In genomic region chr16:89613726-89614125, GRCm38 (mm10) we compare ENCODE assay signal across 15 mouse cellular contexts. TPM values are rescaled to one million over a fixed set of nuclear protein-coding genes. Genes with fewer than 3 reads are reported as not detected.
DNase-seq lines count a peak whose midpoint lies in the region; ATAC-seq and TF ChIP-seq lines count a peak whose summit lies in the region.
"Had no signal": no experiment of that assay in that cellular context is flagged by ENCODE, and none has a peak within 500 bp of the region (broad histone marks: within the 10 kb centered on the region; RNA-seq: fewer than 3 reads in every experiment).

No protein-coding gene starts in this region.

- H3K9ac ChIP-seq in lung, embryonic 14.5 days, result no peak overlapping the region
- H3K9ac ChIP-seq: embryonic facial prominence, embryonic 13.5 days had no signal

- ATAC-seq in lung, embryonic 14.5 days (ENCODE audit: insufficient read depth), result no peak
- no peak for ATAC-seq in megakaryocyte-erythroid progenitor cell, adult 5-6 weeks (replicated peaks; ENCODE audit: low FRiP score, low TSS enrichment, poor library complexity, severe bottlenecking)
- ATAC-seq: inflammation-experienced regulatory T-cells, adult 6 months; lung, postnatal 0 days had no signal

- no peaks in the 10 kb centered on the region for H3K27me3 ChIP-seq in lung, embryonic 14.5 days (ENCODE audit: insufficient read depth, low read length)
- no peaks in the 10 kb centered on the region for H3K27me3 ChIP-seq in heart, embryonic 10.5 days (ENCODE audit: insufficient read depth, poor library complexity, severe bottlenecking)
- H3K27me3 ChIP-seq: embryonic facial prominence, embryonic 13.5 days had no signal

- WGBS in lung, embryonic 14.5 days, result 74% methylated on average over 12 of the region's 12 CpGs
- WGBS in heart, embryonic 10.5 days, result 85% methylated on average over 12 of the region's 12 CpGs

- no peak for TF ChIP-seq CTCF in lung, embryonic 14.5 days (IDR thresholded peaks at IDR 0.05; ENCODE audit: low read depth)

- H3K36me3 ChIP-seq in lung, embryonic 14.5 days (ENCODE audit: insufficient read depth), result no peaks in the 10 kb centered on the region
- no peaks in the 10 kb centered on the region for H3K36me3 ChIP-seq in heart, embryonic 10.5 days
- H3K36me3 ChIP-seq: embryonic facial prominence, embryonic 13.5 days had no signal

- no peak overlapping the region for H3K4me3 ChIP-seq in lung, embryonic 14.5 days (ENCODE audit: low read depth, low read length)
- no peak overlapping the region for H3K4me3 ChIP-seq in heart, embryonic 10.5 days
- H3K4me3 ChIP-seq: embryonic facial prominence, embryonic 13.5 days had no signal

- no peaks in the 10 kb centered on the region for H3K9me3 ChIP-seq in lung, embryonic 14.5 days (ENCODE audit: low read depth, low read length)
- H3K9me3 ChIP-seq in heart, embryonic 10.5 days, result no peaks in the 10 kb centered on the region
- H3K9me3 ChIP-seq: embryonic facial prominence, embryonic 13.5 days had no signal

- no peak overlapping the region for H3K4me2 ChIP-seq in lung, embryonic 14.5 days
- H3K4me2 ChIP-seq: embryonic facial prominence, embryonic 13.5 days had no signal

- peak; percentile 7 for DNase-seq in gastrocnemius, postnatal 10 days
- no peak for DNase-seq in gastrocnemius, adult 8-10 months (ENCODE audit: low spot score in 2 of 2)
- DNase-seq in lung, embryonic 14.5 days, result peak; percentile 13
- no peak for DNase-seq in lung, postnatal 4 days
- peak; percentile 61 for DNase-seq in adrenal gland, postnatal 25 days
- peak; percentile 54 for DNase-seq in heart, embryonic 10.5 days (ENCODE audit: low spot score)
- DNase-seq in left cerebral cortex, adult 18-20 months (ENCODE audit: low spot score in 2 of 2), result no peak
- DNase-seq: gastrocnemius, postnatal 14 days; right cerebral cortex, postnatal 14 days had no signal

- no peak overlapping the region for H3K27ac ChIP-seq in lung, embryonic 14.5 days (ENCODE audit: low read depth)
- H3K27ac ChIP-seq in heart, embryonic 10.5 days, result no peak overlapping the region
- H3K27ac ChIP-seq: embryonic facial prominence, embryonic 13.5 days; stomach, postnatal 0 days had no signal

- H3K4me1 ChIP-seq in lung, embryonic 14.5 days (ENCODE audit: insufficient read depth), result no peaks in the 10 kb centered on the region
- H3K4me1 ChIP-seq in heart, embryonic 10.5 days, result no peaks in the 10 kb centered on the region
- H3K4me1 ChIP-seq: embryonic facial prominence, embryonic 13.5 days had no signal

RNA-seq across cellular contexts. Expression of gene Krtap11-1, which starts 42.7 kb away (rescaled TPM):
- total RNA-seq in gastrocnemius, postnatal 10 days (2021), result not detected
- not detected for total RNA-seq in gastrocnemius, adult 8-10 months (2022)
- not detected in 2 replicates for polyA plus RNA-seq in lung, embryonic 14.5 days (2014; fragmentation: Nextera tagmentation; extraction: Ambion mirVana)
- not detected in 2 replicates for total RNA-seq in adrenal gland, postnatal 25 days (2021)
- polyA plus RNA-seq in heart, embryonic 10.5 days (2016; fragmentation: Nextera tagmentation; extraction: Ambion mirVana), result not detected in 2 replicates
- not detected in 2 replicates for total RNA-seq in megakaryocyte-erythroid progenitor cell, adult 5-6 weeks (2014; fragmentation: Nextera tagmentation)
- total RNA-seq in megakaryocyte-erythroid progenitor cell, adult 5-6 weeks (2017), result not detected in 2 replicates
- not detected for total RNA-seq in left cerebral cortex, adult 18-20 months (2021)
- total RNA-seq: gastrocnemius, postnatal 14 days had no signal
- polyA plus RNA-seq: embryonic facial prominence, embryonic 13.5 days; inflammation-experienced regulatory T-cells, adult 6 months; limb, embryonic 14.5 days; lung, postnatal 0 days; stomach, postnatal 0 days had no signal

Comparison
In these comparisons a context has a peak if more than half of its experiments do, and no peak if none do; other contexts are left out.
1. DNase-seq: peak in gastrocnemius, postnatal 10 days (single experiment), lung, embryonic 14.5 days (single experiment), adrenal gland, postnatal 25 days (single experiment) and heart, embryonic 10.5 days (single experiment); none in gastrocnemius, adult 8-10 months (0 of 2), lung, postnatal 4 days (0 of 2) and left cerebral cortex, adult 18-20 months (0 of 2).